Mouse (Mus musculus) cortical plate, adult 2 months (tissue): ENCODE results near the gene Pcca. TPM values are rescaled to one million over a fixed set of nuclear protein-coding genes. Genes with fewer than 3 reads are reported as not detected.

Source experiments
- H3K27ac ChIP-seq: fragments of 200-500 bp; 2 replicates; pipeline ENCODE4 v1.5.1; 2012; ENCODE audit warnings: low read length, control low read depth, inconsistent platforms; ENCODE audit not compliant: insufficient read depth
- H3K4me1 ChIP-seq: fragments of 200-500 bp; 2 replicates; pipeline ENCODE4 v1.6.1; 2011; ENCODE audit warnings: low read length; ENCODE audit not compliant: control insufficient read depth, insufficient read depth
- H3K4me3 ChIP-seq: fragments of 200-500 bp; 2 replicates; pipeline ENCODE4 v1.5.1; 2011; ENCODE audit warnings: mild to moderate bottlenecking, low read length, control low read depth; ENCODE audit not compliant: insufficient read depth
- CTCF ChIP-seq: fragments of 200-500 bp; IDR thresholded peaks from 2 replicates; pipeline ENCODE4 v1.5.1; 2011; ENCODE audit warnings: mild to moderate bottlenecking, control low read depth, low read length; ENCODE audit not compliant: insufficient read depth; ENCODE audit errors: extremely low read depth
- POLR2A ChIP-seq: fragments of 200-500 bp; IDR thresholded peaks from 2 replicates; pipeline ENCODE4 v1.6.1; 2011; ENCODE audit warnings: mild to moderate bottlenecking, low read length, control low read depth; ENCODE audit not compliant: insufficient read depth; ENCODE audit errors: extremely low read depth
- polyA plus RNA-seq: library from polyadenylated mRNA; depleted of rRNA; stranded (reverse); fragments of >200 nt; gene quantifications from 2 replicates; pipeline ENCODE4 v1.2.3, GENCODE M21; 2012; rRNA removed

Gene Pcca
- 34.9 and 39.2 TPM in 2 replicates for polyA plus RNA-seq

DNA sequence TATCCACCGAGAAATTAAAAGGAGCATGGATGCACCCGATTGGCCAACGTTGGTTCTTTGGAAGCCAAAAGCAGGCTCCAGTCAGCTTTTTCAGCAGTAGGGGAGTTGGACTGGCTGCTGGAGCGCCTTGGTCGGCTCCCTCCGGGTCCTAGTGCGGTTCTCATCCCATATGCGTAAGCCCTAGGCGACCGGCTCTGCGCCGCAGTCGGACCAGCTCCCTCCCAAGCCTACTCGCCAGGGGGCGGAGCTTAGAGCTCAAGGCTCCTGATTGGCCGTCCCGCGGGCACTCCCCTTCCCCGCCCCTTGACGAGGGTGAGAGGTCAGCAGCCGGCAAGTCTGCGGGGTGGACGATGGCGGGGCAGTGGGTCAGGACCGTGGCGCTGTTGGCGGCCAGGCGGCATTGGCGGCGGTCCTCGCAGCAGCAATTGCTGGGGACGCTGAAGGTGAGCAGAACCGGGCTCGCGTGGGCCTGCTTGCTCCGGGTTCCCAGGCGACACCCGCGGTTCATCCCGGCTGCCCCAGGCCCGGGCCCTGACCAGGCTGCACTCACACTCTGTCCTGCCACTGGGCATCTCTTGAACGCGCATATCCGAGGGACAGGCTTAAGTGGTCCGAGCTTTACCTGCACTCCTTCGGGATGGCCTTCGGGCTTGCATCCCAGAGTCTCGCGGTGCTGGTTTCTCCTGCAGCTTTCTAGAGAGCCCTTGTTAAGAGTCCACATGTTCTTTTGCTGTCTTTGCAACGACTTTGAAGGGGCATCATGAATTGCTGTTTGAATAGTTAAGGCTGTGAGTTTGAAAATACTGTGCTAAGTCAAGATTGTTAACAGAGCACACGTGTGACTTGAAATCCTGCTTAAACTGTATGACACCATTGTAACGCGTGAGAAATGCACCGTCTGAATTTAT, at the start of gene Pcca:
TSS of gene Pcca (plus strand) at position 308 of the 908 bp plus-strand sequence.
- peak within 1 kb of the TSS; percentile 95 for H3K4me3 ChIP-seq
- TF ChIP-seq CTCF, result no peak
- peak; percentile 82 for TF ChIP-seq POLR2A
- no peak within 1 kb of the TSS for H3K27ac ChIP-seq
- peaks cover 2% of the 10 kb centered on the region; the same call in 1 of the 2 replicates for H3K4me1 ChIP-seq

DNA sequence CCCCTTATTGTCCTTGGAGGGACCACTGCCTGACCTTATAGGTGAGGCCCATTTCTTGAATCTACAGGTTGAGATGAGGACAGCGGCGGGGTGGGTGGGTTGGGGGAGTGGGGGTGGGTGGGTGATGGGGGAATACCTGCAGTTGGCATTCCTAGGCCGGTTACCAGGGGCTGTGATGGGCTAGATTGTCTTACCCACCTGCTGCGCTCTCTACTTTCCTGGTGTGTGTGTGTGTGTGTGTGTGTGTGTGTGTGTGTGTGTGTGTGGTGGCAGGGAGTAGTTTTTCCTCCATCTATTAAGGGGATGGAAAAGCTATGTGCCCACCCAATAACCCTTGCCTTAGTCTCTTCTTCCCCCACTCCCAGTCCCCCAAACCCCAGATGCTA, 49.7 kb upstream of the Pcca start:
- no peaks in the 10 kb centered on the region for H3K4me1 ChIP-seq
- peak overlapping the region; percentile 70; the same call in 1 of the 2 replicates for H3K27ac ChIP-seq
- H3K4me3 ChIP-seq, result no peak overlapping the region
- no peak for TF ChIP-seq POLR2A

DNA sequence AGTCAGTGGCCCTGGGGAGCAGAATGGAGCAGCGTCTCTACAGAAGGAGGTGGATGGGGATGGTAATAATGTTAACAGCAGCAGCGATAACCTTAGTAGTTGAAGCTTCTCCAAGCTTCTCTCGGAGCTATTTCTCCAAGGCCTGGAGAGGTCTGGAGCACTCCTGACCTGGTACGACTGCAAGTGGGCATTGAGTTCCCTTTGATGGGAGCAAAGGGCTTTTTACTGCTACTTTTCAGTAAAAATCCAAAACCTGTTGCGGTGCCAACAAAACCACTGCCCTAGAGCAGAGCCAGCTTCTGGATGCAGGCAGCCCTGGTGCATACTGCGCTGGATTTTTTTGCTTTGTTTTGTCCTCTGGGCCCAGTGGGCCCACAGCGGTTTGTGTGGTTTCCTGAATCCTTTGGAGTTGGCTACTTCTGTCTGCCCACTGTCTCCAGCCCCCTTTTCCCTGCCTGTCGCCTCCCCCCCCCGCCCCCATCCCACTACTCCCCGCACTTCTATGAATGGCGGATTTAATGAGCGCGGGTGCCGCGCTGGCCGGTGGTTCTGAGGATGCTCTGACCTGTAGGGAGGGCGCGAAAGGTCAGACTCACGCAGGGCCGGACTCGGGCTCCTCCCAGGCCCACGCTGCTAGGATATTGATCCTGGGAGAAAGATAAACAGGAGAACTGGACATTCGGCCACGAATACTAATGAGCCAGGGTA, 49.1 kb upstream of the Pcca start:
- TF ChIP-seq CTCF (no peak), POLR2A (no peak)
- H3K4me3 ChIP-seq, result no peak overlapping the region; the same call in 1 of the 2 replicates
- no peaks in the 10 kb centered on the region for H3K4me1 ChIP-seq
- H3K27ac ChIP-seq, result peak overlapping the region; percentile 84

DNA sequence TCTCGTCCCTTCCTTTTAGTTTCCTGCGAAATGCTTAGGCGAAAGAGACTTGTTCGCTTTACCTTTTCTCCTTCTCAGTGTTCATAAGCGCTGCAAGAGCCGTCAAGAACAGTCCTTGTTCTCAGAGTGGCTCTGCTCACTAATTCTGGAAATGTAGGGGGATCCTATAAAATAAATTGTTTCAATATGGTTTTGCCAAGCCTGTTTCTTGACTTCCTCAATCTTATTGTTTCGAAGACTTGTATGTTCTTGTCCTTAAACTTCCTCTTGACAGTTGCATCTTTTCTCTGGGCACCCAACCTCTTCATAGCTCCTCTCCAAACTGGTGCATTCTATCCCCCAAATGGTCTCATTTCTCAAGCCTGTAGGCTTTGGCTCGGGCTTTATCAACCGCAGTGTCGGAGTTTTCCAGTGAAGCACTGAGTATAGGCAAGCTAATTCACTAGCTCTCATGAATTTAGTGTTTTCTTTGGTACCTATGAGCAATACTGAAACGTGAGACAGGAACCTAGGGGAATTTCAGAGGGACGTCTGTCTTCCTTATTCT, 48.4 kb upstream of the Pcca start:
- Histone ChIP-seq H3K4me1 (no peaks in the 10 kb centered on the region), H3K27ac (peak overlapping the region; percentile 84), H3K4me3 (no peak overlapping the region)
- TF ChIP-seq POLR2A (no peak), CTCF (no peak)

DNA sequence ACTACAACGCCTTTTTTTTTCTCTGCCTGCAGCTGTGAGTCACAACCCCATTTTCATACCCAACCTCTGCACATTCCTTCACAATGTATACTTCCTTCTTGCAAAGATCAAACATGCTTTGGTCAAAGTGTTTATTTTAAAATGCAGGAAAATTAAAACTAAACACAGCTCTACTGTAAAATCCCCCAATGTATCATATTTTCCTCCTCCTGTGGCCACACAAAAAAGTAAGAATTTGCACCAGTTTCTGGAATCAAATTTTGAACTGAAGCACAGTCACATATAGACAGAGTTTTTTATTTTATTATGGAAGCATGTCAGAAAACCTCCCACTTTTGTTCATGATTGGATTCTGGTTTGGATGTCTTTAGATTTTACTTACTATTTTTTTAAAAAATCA, 47.5 kb upstream of the Pcca start:
- H3K4me1 ChIP-seq, result no peaks in the 10 kb centered on the region
- TF ChIP-seq POLR2A (no peak), CTCF (no peak)
- H3K4me3 ChIP-seq, result no peak overlapping the region
- H3K27ac ChIP-seq, result no peak overlapping the region

DNA sequence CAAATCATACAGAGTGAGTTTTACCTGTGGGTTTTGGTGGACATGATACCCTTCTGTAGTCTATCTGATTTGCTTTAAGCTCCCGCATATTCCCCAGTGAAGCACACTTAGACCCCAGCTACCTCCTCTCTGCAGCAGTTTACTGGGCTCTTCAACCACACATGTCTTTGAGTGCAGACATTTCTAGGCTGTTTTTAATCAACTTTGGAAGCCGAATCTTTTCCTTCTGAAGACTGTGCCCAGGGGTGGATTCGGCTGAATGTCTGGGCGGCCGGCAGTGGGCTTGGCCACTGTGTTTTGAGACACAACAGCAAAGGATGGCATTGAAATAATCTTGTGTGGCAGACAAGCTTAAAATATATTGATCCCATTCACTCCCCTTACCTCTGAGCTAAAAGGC, 46.8 kb upstream of the Pcca start:
- Histone ChIP-seq H3K4me1 (no peaks in the 10 kb centered on the region), H3K4me3 (no peak overlapping the region), H3K27ac (peak overlapping the region; percentile 42; the same call in 1 of the 2 replicates)
- TF ChIP-seq CTCF (no peak), POLR2A (no peak)

DNA sequence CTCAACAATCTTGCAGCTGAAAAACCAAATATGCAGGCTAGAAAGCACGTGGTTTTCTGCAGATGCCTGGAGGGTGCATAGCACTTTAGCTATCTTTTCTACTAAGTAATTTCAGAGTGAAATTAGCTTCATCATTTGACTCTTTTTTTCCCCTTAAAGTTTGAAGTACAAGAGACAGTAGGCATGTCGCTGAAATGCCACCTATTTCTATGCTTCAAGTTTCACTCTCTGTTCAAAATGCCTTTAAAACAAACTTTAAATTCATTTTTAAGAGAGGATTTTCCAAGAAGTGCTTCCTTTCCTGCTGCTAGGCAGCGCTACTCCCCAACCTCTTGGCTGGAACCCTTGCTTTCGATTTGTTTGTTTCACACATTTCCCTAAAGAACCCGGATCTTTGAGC, 45.1 kb upstream of the Pcca start:
- H3K4me1 ChIP-seq, result no peaks in the 10 kb centered on the region
- no peak for TF ChIP-seq POLR2A
- no peak for TF ChIP-seq CTCF
- H3K4me3 ChIP-seq, result no peak overlapping the region
- H3K27ac ChIP-seq, result peak overlapping the region; percentile 23; the same call in 1 of the 2 replicates

DNA sequence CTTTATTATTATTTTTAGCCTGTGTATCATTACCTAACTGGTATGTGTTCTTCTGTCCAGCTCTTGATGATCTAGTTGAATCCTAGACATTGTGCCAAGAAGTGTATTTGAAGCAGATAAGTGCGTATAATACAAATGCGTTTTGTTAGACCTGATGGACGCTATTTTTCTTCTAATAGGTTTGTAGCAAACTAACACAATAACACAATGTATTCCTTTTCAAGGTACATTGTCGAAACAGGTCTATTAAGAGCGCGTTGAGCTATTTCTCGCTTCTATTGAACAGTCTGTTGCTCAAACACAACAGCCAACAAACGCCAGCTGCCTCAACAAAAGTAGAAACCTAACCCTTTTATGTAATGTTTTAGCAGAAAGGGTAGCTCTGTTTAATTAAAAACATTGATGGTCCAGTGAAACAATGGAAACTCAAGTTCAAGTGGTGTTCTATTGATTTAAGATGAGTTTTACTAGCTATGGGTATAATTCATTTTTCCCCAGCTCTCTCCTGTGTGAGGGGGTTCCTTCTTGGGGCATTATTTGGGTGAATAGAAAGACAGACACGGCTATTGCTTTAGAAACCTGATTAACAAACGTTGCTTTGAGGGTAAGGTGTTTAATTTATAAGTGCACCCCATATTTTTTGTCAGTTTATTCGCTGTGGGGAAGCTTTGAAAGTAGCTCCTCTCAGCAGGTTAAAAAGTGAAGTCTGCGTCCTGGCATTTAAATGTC, 44.3 kb upstream of the Pcca start:
- no peak overlapping the region; the same call in 1 of the 2 replicates for H3K4me3 ChIP-seq
- TF ChIP-seq CTCF, result no peak
- TF ChIP-seq POLR2A, result no peak
- peak overlapping the region; percentile 54 for H3K27ac ChIP-seq
- no peaks in the 10 kb centered on the region for H3K4me1 ChIP-seq

DNA sequence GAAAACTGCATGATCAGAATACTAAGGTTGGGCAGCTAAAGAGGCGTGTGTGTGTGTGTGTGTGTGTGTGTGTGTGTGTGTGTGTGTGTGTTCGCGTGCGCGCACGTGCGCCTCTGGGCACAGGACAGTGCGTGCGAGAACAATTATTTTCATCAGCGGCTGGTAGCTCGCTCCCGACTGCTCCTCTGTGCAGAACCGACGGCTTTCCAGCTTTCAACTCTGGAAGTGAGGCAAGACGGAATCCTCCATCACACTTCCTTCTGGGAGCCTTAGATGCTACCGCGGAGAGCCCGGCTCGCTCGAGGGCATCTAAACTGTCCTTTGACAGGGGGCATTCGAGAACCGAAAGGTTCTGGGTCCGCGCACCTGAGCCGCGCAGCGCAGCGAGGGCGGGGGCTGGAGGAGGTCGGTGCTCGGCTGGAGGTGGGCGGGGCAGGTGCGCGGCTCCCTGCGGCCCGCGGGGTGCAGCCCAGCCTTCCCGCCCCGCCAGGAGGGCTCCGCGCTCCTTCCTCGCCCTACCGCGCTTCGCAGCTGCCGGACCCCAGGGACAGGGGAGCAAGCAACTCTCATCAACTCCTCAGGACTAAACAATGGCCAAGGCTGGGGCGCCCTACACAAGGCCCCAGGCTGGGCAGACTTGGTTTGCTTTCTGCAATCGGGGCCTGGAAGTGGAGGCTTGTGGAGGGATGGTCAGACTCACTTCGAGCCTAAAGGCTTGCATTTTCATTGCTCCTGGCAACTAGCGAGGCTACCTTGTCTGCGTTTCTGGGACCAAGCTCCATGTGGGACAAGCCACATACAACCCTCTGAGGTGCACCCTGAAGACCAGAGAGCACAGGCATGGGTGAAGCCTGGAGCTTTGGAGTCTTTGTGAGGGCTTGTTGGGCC, 43.4 kb upstream of the Pcca start, which contains the start of gene Gm10837:
TSS of gene Gm10837 (plus strand) at position 146 of the 888 bp plus-strand sequence.
- no peak for TF ChIP-seq POLR2A
- TF ChIP-seq CTCF, result no peak
- H3K4me3 ChIP-seq, result peak within 1 kb of the TSS; percentile 23
- no peaks in the 10 kb centered on the region for H3K4me1 ChIP-seq
- peak within 1 kb of the TSS; percentile 54 for H3K27ac ChIP-seq
